Mouse (Mus musculus) MEL (cell line): ENCODE measurements at regions not wholly inside any gene's neighbourhood (a gene's known extent, or its start where the extent isn't known, plus 50 kb on each side); places are given as distances from the start of the nearest gene placed in this dataset.
A peak's percentile ranks its signal among the peaks of the same experiment; 100 is the strongest.

Source experiments
- DNase-seq: peaks from one replicate; pipeline ENCODE4 v3.0.0; 2011; ENCODE audit warnings: low read depth, low spot score
- H3K27ac ChIP-seq: 2 replicates; pipeline ENCODE4 v1.5.1; 2012; ENCODE audit warnings: low read depth, mild to moderate bottlenecking, control low read depth, low read length, moderate library complexity; ENCODE audit not compliant: control insufficient read depth
- H3K27me3 ChIP-seq, 2 experiments: fragments of 150-350 bp in 1 of 2; sonication (generic) in 1 of 2; 2 replicates each; pipeline ENCODE4 v1.6.1; 2012; ENCODE audit warnings: low read length in 2 of 2, mild to moderate bottlenecking in 2 of 2, improper control_type of control experiment in 1 of 2, moderate library complexity in 1 of 2; ENCODE audit not compliant: insufficient read depth in 2 of 2, control insufficient read depth in 1 of 2
- H3K36me3 ChIP-seq, 2 experiments: 2 replicates each; pipeline ENCODE4 v1.6.1; 2012 to 2014; ENCODE audit warnings: low read length in 2 of 2, improper control_type of control experiment in 1 of 2, inconsistent platforms in 1 of 2, mild to moderate bottlenecking in 1 of 2; ENCODE audit not compliant: insufficient read depth in 2 of 2, control insufficient read depth in 1 of 2
- H3K4me1 ChIP-seq, 2 experiments: fragments of 150-350 bp in 1 of 2; sonication (generic) in 1 of 2; 2 replicates each; pipeline ENCODE4 v1.6.1; 2012; ENCODE audit warnings: low read length in 2 of 2, improper control_type of control experiment in 1 of 2, mild to moderate bottlenecking in 1 of 2; ENCODE audit not compliant: insufficient read depth in 2 of 2, control insufficient read depth in 1 of 2
- H3K4me3 ChIP-seq, 2 experiments: fragments of 150-350 bp in 1 of 2; sonication (generic) in 1 of 2; 2 replicates each; pipeline ENCODE4 v1.5.1; 2012; ENCODE audit warnings: low read depth in 2 of 2, low read length in 2 of 2, mild to moderate bottlenecking in 2 of 2, moderate library complexity in 2 of 2, control low read depth in 1 of 2, improper control_type of control experiment in 1 of 2; ENCODE audit not compliant: control insufficient read depth in 1 of 2, insufficient read depth in 1 of 2
- H3K79me2 ChIP-seq: 2 replicates; pipeline ENCODE4 v1.6.1; 2012; ENCODE audit warnings: mild to moderate bottlenecking, low read length, moderate library complexity; ENCODE audit not compliant: control insufficient read depth, poor library complexity, insufficient read depth
- H3K9ac ChIP-seq: 2 replicates; pipeline ENCODE4 v1.6.1; 2012; ENCODE audit warnings: low read depth, mild to moderate bottlenecking, control low read depth, low read length, moderate library complexity; ENCODE audit not compliant: control insufficient read depth, poor library complexity, severe bottlenecking
- H3K9me3 ChIP-seq: fragments of 150-350 bp; sonication (generic); replicated peaks from 2 replicates; pipeline ENCODE4 v1.6.1; 2012; ENCODE audit warnings: mild to moderate bottlenecking, low read length, improper control_type of control experiment, moderate library complexity; ENCODE audit not compliant: insufficient read depth
- BHLHE40 ChIP-seq: IDR thresholded peaks from 2 replicates; pipeline ENCODE4 v1.6.1; 2012; ENCODE audit warnings: low read depth, mild to moderate bottlenecking, inconsistent platforms, low read length, improper control_type of control experiment, borderline replicate concordance
- CHD1 ChIP-seq: IDR thresholded peaks from 2 replicates; pipeline ENCODE4 v1.6.1; 2012; ENCODE audit warnings: low read depth, mild to moderate bottlenecking, inconsistent platforms, low read length, improper control_type of control experiment
- CHD2 ChIP-seq: IDR thresholded peaks from 2 replicates; pipeline ENCODE4 v1.6.1; 2011; ENCODE audit warnings: low read length, improper control_type of control experiment
- EP300 ChIP-seq, 2 experiments: IDR thresholded peaks; 2 replicates each; pipeline ENCODE4 v1.6.1; 2011; ENCODE audit warnings: improper control_type of control experiment in 2 of 2, low read length in 2 of 2, low read depth in 1 of 2, mild to moderate bottlenecking in 1 of 2
- ETS1 ChIP-seq: IDR thresholded peaks from 2 replicates; pipeline ENCODE4 v1.6.1; 2012; ENCODE audit warnings: low read depth, mild to moderate bottlenecking, inconsistent platforms, low read length, improper control_type of control experiment, moderate library complexity
- GATA1 ChIP-seq: IDR thresholded peaks from 2 replicates; pipeline ENCODE4 v1.6.1; 2011; ENCODE audit warnings: low read depth, low read length, improper control_type of control experiment
- KAT2A ChIP-seq: conservative IDR thresholded peaks from 2 replicates; pipeline ENCODE4 v1.6.1; 2012; ENCODE audit warnings: low read depth, low read length, improper control_type of control experiment, inconsistent platforms
- MAFK ChIP-seq: IDR thresholded peaks from 2 replicates; pipeline ENCODE4 v1.6.1; 2011; ENCODE audit warnings: low read depth, mild to moderate bottlenecking, low read length, improper control_type of control experiment, borderline replicate concordance
- MAX ChIP-seq: IDR thresholded peaks from 2 replicates; pipeline ENCODE4 v1.6.1; 2011; ENCODE audit warnings: low read length, improper control_type of control experiment
- MEF2A ChIP-seq: IDR thresholded peaks from 2 replicates; pipeline ENCODE4 v1.6.1; 2014; ENCODE audit warnings: low read depth, mild to moderate bottlenecking, inconsistent platforms, low read length, improper control_type of control experiment; ENCODE audit not compliant: poor library complexity, insufficient replicate concordance, severe bottlenecking; ENCODE audit errors: extremely low read depth
- MXI1 ChIP-seq: IDR thresholded peaks from 2 replicates; pipeline ENCODE4 v1.6.1; 2011; ENCODE audit warnings: mild to moderate bottlenecking, low read depth, low read length, improper control_type of control experiment
- MYC ChIP-seq: IDR thresholded peaks from 2 replicates; pipeline ENCODE4 v1.6.1; 2011; ENCODE audit warnings: low read depth, mild to moderate bottlenecking, low read length, improper control_type of control experiment, moderate library complexity
- POLR2A ChIP-seq, 2 experiments: IDR thresholded peaks; 2 replicates each; pipeline ENCODE4 v1.6.1; 2011 to 2012; ENCODE audit warnings: low read length in 2 of 2, mild to moderate bottlenecking in 2 of 2, control low read depth in 1 of 2, improper control_type of control experiment in 1 of 2, low read depth in 1 of 2, moderate library complexity in 1 of 2; ENCODE audit not compliant: control insufficient read depth in 1 of 2, insufficient read depth in 1 of 2, poor library complexity in 1 of 2
- RCOR1 ChIP-seq: IDR thresholded peaks from 2 replicates; pipeline ENCODE4 v1.6.1; 2012; ENCODE audit warnings: low read depth, mild to moderate bottlenecking, inconsistent platforms, low read length, improper control_type of control experiment
- SIN3A ChIP-seq: IDR thresholded peaks from 2 replicates; pipeline ENCODE4 v1.6.1; 2012; ENCODE audit warnings: low read length, improper control_type of control experiment, inconsistent platforms
- SMC3 ChIP-seq: IDR thresholded peaks from 2 replicates; pipeline ENCODE4 v1.6.1; 2011; ENCODE audit warnings: low read depth, low read length, improper control_type of control experiment
- TAL1 ChIP-seq: IDR thresholded peaks from 2 replicates; pipeline ENCODE4 v1.6.1; 2012; ENCODE audit warnings: mild to moderate bottlenecking, inconsistent platforms, low read length, moderate library complexity, mixed read lengths
- TBP ChIP-seq: IDR thresholded peaks from 2 replicates; pipeline ENCODE4 v1.8.0; 2011; ENCODE audit warnings: low read depth, low read length, improper control_type of control experiment
- TCF12 ChIP-seq: IDR thresholded peaks from 2 replicates; pipeline ENCODE4 v1.6.1; 2014; ENCODE audit warnings: low read depth, mild to moderate bottlenecking, inconsistent platforms, low read length, improper control_type of control experiment, moderate library complexity
- ZC3H11A ChIP-seq: IDR thresholded peaks from 2 replicates; pipeline ENCODE4 v1.6.1; 2012; ENCODE audit warnings: low read depth, mild to moderate bottlenecking, inconsistent platforms, low read length, improper control_type of control experiment
- ZKSCAN1 ChIP-seq: IDR thresholded peaks from 2 replicates; pipeline ENCODE4 v1.6.1; 2012; ENCODE audit warnings: low read depth, mild to moderate bottlenecking, inconsistent platforms, low read length, improper control_type of control experiment, moderate library complexity
- ZMIZ1 ChIP-seq: IDR thresholded peaks from 2 replicates; pipeline ENCODE4 v1.6.1; 2012; ENCODE audit warnings: low read depth, mild to moderate bottlenecking, inconsistent platforms, low read length, improper control_type of control experiment, moderate library complexity

DNA sequence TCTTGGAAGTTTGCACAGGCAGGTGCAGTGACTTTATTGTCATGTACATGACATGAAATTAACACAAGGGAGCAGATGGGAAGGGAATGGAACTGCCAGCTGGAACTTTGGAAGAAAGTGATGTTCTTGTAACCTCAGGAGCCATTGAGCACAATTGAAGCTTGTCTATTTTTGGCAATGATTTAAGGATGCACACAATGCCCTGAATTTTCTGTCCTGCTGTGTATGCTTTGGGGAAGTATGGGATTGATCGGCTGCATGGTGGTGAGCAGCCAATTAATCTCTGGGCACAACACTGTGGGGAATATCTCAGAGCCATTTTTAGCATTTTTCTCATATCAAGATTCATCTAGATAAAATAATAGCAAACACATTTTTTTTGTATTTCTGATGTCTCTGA lies 2186.2 kb downstream of the 9330182O14Rik start:
- no peak for DNase-seq
- Histone ChIP-seq H3K27ac (no peak overlapping the region), H3K9ac (no peak overlapping the region), H3K4me3 (no peak overlapping the region), H3K4me1 (peaks cover 0 to 8% of the 10 kb centered on the region in 2 experiments; a peak in 2 of 4 replicates), H3K9me3 (no peaks in the 10 kb centered on the region), H3K79me2 (no peaks in the 10 kb centered on the region), H3K27me3 (no peaks in the 10 kb centered on the region), H3K36me3 (peaks cover 0 to 4% of the 10 kb centered on the region in 2 experiments; a peak in 2 of 4 replicates)
- TF ChIP-seq TAL1 (no peak), BHLHE40 (no peak), ETS1 (no peak), ZMIZ1 (no peak), SIN3A (no peak), ZC3H11A (no peak), MXI1 (no peak), KAT2A (no peak), GATA1 (no peak), POLR2A (IDR thresholded peaks at IDR 0.05; ENCODE audit: control insufficient read depth in 1 of 2, insufficient read depth in 1 of 2, low read depth in 1 of 2, low read length in 2 of 2, poor library complexity in 1 of 2) (no peak), SMC3 (no peak), CHD1 (no peak), MAX (no peak), ZKSCAN1 (no peak), MYC (no peak), CHD2 (no peak), MEF2A (no peak), TBP (no peak)

DNA sequence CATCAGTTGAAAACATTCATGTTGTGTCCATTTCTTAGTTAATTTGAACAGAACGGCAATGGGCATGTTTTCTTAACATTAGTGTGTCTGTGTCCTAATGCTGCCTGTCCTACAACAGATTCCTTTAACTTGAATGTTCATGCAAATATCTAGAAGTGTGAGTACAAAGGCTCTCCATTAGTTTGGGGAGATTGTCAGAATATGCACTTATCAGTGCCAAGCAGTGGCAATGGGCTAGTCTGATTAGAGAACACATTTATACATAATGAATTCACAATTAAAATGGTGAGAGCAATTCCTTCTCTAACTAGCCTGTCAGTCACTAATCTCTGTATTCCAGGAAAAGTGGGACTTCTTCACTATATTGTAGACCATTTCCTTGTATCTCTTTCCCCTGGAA lies 2188.8 kb downstream of the 9330182O14Rik start:
- H3K27ac ChIP-seq: no peak overlapping the region
- TF ChIP-seq TCF12 (peak; percentile 88), MXI1 (no peak), TAL1 (peak; percentile 34; the same call in 1 of the 2 replicates), MAFK (no peak), GATA1 (peak; percentile 88), EP300 (IDR thresholded peaks at IDR 0.05; ENCODE audit: low read depth in 1 of 2, low read length in 2 of 2) (peak; percentile 85 to 86), RCOR1 (peak; percentile 53; the same call in 1 of the 2 replicates), ETS1 (0 out of 2 replicates have a peak, but pooled peaks have one; percentile 21), CHD1 (no peak), SMC3 (0 out of 2 replicates have a peak, but pooled peaks have one; percentile 8)
- peaks cover 0 to 8% of the 10 kb centered on the region in 2 experiments; a peak in 2 of 4 replicates for H3K4me1 ChIP-seq
- H3K9ac ChIP-seq: no peak overlapping the region
- H3K79me2 ChIP-seq: no peaks in the 10 kb centered on the region
- H3K4me3 ChIP-seq: no peak overlapping the region
- peak; percentile 59 for DNase-seq
- no peaks in the 10 kb centered on the region for H3K9me3 ChIP-seq
- H3K27me3 ChIP-seq: no peaks in the 10 kb centered on the region
- peaks cover 0 to 4% of the 10 kb centered on the region in 2 experiments; a peak in 2 of 4 replicates for H3K36me3 ChIP-seq
